Mouse (Mus musculus): ENCODE results near the gene Defb38.

Defb38 gene

GRCm38 (mm10) chr8:19026466-19026865 is at the start of gene Defb38:
Defb38 (minus strand) TSS chr8:19026566.
- no peak for DNase-seq (ENCODE audit: low spot score)

- no peak for DNase-seq (ENCODE audit: low spot score)
These were observed 39.6 kb upstream of the Defb38 start for GRCm38 (mm10) chr8:19066013-19066412.

GRCm38 (mm10) chr8:19064710-19065109 is 38.3 kb upstream of the Defb38 start, which contains the start of gene Defb39:
Defb39 (minus strand) TSS chr8:19064810.
- no peak for DNase-seq (ENCODE audit: low spot score)

GRCm38 (mm10) chr8:19062891-19063290 is 36.5 kb upstream of the Defb38 start:
- DNase-seq (ENCODE audit: low spot score): no peak

GRCm38 (mm10) chr8:19045242-19045641 is 18.9 kb upstream of the Defb38 start:
- no peak for DNase-seq (ENCODE audit: low spot score)
